Mouse (Mus musculus) lung, postnatal 25 days (tissue): ENCODE measurements around the gene Ifitm5.

Experiments
- DNase-seq: peaks from one replicate; pipeline ENCODE4 v3.0.0; 2022; ENCODE audit warnings: low spot score

Ifitm5 gene

GRCm38 (mm10) chr7:140961416-140961815, 11.3 kb upstream of the Ifitm5 start:
- no peak for DNase-seq

GRCm38 (mm10) chr7:140960026-140960425, 9.9 kb upstream of the Ifitm5 start:
- no peak for DNase-seq

GRCm38 (mm10) chr7:140959181-140959901, 9.2 kb upstream of the Ifitm5 start:
- DNase-seq = peak; percentile 64

GRCm38 (mm10) chr7:140956556-140956869, 6.4 kb upstream of the Ifitm5 start:
- DNase-seq = no peak

- DNase-seq = peak; percentile 94
These were observed 5.9 kb upstream of the Ifitm5 start, which contains the start of the genes Gm45717 and Ifitm2 for GRCm38 (mm10) chr7:140955758-140956555. Gm45717 (minus strand) TSS chr7:140955937. Ifitm2 (minus strand) TSS chr7:140955987.

DNA sequence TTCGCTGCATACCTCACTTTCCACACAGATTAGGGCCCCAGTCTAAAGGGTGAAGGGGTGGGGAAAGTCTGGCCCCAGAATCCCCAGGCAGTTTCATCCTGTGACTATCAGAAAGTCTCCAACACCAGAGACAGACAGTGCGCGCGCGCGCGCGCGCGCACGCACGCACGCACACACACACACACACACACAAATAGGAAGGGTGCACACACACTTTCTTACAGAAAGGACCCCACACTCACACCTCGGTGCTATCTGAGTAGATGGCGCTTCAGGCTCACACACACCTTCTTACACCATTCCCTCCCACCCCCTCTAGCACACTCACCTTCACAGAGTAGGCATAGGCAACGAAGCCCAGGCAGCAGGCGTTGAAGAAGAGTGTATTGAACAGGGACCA, 5.3 kb upstream of the Ifitm5 start:
- no peak for DNase-seq

DNA sequence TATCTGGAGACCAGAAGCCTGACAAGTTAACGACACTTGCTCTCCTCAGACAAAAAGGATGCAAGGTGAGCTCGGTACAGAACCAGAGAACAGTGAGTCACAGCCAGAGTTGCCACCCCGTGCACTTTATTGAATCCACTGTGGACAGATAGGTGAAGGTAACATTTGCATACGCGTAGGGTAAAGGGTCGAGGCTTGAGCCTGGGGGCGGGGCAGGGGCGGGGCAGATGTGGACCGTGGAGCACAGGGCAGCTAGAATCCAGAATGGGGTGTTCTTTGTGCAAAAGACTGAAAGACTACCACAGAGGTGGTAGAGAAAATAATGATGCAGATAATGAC, 4.6 kb upstream of the Ifitm5 start:
- no peak for DNase-seq

GRCm38 (mm10) chr7:140953800-140954732, 4.0 kb upstream of the Ifitm5 start:
- peak; percentile 45 for DNase-seq

GRCm38 (mm10) chr7:140953133-140953532, 3.0 kb upstream of the Ifitm5 start:
- DNase-seq = no peak

DNA sequence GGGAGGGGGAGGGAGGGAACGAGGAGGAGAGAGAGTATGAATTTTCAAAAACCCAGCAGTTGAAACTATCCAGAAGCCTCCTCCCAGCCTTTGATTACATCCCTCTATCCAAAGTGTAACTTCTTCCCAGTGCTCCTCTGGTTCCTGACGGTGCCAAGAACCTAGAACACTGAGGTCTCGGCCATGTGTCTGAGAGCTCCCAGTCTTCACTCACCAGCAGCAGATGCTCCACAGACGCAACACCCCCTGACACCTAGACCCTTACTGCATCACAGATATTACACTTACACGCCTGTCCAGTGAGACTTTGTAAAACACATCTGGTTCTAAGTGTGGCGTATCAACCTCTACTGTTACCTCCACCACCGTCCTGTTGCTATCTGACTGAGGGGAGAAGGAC, 2.4 kb upstream of the Ifitm5 start:
- no peak for DNase-seq

- DNase-seq = no peak
These were observed 1.7 kb upstream of the Ifitm5 start for GRCm38 (mm10) chr7:140951765-140952164.

DNA sequence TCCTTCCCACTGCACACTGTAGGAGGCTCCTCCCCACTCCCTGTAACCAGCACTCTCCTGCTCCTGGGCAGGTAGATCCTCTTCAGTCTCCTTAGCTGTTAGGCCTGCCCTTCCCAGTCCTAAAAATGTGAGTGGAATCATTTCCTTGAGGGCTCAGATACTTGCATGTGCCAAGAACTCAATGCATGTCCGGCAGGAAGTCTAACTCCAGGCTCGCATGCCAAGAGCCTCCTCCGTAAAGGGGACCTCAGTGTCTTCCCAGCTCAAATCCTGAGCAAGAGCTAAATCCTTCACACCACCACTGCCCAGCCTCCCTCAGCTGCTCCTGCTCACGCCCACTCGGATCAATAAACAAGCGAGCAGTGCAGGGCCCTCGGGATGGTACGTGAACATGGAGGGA, 960 bp upstream of the Ifitm5 start:
- DNase-seq = peak; percentile 59

DNA sequence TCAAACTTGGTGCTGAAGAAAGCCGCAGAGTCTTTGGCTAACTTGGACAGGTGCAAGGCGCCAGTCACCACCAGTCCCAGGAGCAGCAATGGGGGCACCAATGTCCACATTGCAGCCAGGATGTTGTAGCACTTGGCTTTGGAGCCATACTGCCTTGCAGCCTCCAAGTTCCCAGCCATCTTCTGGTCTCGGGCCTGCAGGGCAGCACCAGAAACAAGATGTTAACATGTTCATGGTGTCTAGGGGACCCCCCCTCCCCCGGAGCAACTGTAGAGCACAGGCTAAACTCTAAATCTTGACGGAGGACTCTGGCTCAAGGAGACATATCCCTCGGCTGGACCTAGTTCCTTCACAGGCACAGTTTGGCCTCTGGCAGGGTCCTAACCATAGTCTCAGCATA, 836 bp downstream of the Ifitm5 start:
- DNase-seq = no peak

- DNase-seq = no peak
These were observed 1.9 kb downstream of the Ifitm5 start for GRCm38 (mm10) chr7:140948161-140948560.

GRCm38 (mm10) chr7:140946980-140947379, 3.1 kb downstream of the Ifitm5 start:
- peak; percentile 65 for DNase-seq

GRCm38 (mm10) chr7:140946311-140946710, 3.8 kb downstream of the Ifitm5 start:
- no peak for DNase-seq

DNA sequence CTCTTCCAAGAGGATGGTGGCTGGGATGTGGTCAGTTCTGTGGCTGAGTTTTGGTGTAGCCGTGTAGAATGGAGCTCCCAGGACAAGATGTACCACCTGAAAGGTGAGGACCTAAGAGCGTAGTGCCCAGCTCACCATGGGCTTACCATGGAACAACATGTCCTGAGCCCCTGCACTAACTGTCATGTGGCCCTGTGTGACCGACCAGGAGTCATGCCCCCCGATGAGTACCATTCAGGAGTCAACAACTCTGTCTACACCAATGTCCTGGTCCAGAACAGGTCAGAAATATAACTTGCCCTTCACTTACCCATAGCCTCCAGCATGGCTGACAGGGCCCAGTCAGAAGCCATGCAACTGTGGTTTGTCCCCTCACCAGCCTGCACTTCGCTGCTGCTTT, 4.8 kb downstream of the Ifitm5 start:
- no peak for DNase-seq

GRCm38 (mm10) chr7:140944236-140944635, 5.9 kb downstream of the Ifitm5 start:
- DNase-seq = no peak

GRCm38 (mm10) chr7:140943356-140943755, 6.7 kb downstream of the Ifitm5 start:
- DNase-seq = no peak

DNA sequence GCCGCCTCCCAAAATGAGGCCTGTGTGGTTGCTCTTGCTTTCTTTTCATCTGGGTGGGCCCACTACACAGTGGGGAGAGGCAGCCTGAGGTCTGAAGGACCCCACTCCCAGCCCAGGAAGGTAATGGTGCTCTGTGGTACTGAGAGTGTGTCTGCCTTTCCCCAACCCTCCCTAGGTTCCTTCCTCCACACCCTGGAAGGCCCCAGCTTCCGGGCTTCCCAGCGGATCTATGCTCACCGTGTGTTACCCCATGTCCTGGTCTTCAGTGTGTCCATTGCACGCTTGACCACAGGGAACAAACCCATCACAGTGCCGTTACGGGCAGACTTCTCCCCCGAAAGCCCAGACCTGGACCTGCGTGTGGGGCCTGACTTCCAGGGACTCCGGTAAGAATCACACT, 7.3 kb downstream of the Ifitm5 start:
- no peak for DNase-seq

DNA sequence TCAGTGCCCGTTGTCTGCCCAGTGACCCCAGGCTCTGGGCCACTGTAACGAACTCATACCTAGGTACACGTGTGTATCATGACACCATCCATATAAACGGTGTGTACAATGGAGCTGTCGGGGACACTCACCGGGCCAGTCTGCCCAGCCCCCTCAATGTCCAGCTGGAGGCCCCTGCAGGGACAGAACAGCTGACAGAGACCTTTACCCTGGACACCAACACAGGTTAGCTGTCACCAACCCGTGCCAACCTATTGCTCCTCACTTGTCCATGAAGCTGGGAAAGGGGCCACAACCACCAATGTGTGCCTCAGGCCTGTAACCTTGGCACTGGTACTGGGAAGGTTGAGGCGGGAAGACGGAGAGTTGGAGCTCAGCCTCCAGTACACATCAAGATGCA, 7.8 kb downstream of the Ifitm5 start:
- no peak for DNase-seq

GRCm38 (mm10) chr7:140941222-140942051, 8.7 kb downstream of the Ifitm5 start, which contains the start of gene Pgghg:
Pgghg (plus strand) TSS chr7:140941391.
- peak; percentile 91 for DNase-seq
